Mouse (Mus musculus): ENCODE measurements around the gene Gm960. TPM values are rescaled to one million over a fixed set of nuclear protein-coding genes. Genes with fewer than 3 reads are reported as not detected.

Gm960 gene
- polyA plus RNA-seq, 1 experiment, result 5.4 TPM

DNA sequence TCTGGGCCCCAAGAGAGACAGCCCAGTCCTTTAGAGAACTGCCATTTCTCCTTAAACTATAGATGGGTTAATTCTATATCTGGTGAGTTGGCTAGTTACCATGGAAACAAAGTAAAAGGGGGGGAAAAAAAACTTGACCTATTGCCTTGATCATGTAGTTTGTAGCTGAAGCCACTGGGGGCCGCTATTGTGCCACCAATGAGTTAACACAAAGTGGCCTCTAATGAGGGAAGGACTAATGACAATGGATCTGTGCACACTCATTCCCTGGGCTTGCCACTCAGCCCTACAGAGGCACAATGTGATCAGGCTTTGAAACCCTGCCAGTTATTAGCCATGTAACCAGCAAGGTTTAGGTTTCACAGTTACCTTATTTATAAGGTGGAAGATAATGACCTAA, 69.6 kb downstream of the Gm960 start:
- WGBS, result 0% methylated on average over 1 of the region's 1 CpGs
- no peak overlapping the region for H3K27ac ChIP-seq (ENCODE audit: insufficient read depth, low read length)
- no peaks in the 10 kb centered on the region for H3K27me3 ChIP-seq (ENCODE audit: control insufficient read depth, insufficient read depth, low read length)
- peak; percentile 76 to 81 for DNase-seq
- H3K4me3 ChIP-seq (replicated peaks; ENCODE audit: insufficient read depth, low read depth, low read length), result no peak overlapping the region
- no peaks in the 10 kb centered on the region; the same call in 1 of the 2 replicates for H3K4me1 ChIP-seq (ENCODE audit: control insufficient read depth, insufficient read depth, low read length)
- TF ChIP-seq POLR2A (IDR thresholded peaks at IDR 0.05; ENCODE audit: borderline replicate concordance, insufficient read depth, low read length) (no peak), CTCF (IDR thresholded peaks at IDR 0.05; ENCODE audit: borderline replicate concordance, insufficient read depth, low read depth, low read length) (peak; percentile 82)

DNA sequence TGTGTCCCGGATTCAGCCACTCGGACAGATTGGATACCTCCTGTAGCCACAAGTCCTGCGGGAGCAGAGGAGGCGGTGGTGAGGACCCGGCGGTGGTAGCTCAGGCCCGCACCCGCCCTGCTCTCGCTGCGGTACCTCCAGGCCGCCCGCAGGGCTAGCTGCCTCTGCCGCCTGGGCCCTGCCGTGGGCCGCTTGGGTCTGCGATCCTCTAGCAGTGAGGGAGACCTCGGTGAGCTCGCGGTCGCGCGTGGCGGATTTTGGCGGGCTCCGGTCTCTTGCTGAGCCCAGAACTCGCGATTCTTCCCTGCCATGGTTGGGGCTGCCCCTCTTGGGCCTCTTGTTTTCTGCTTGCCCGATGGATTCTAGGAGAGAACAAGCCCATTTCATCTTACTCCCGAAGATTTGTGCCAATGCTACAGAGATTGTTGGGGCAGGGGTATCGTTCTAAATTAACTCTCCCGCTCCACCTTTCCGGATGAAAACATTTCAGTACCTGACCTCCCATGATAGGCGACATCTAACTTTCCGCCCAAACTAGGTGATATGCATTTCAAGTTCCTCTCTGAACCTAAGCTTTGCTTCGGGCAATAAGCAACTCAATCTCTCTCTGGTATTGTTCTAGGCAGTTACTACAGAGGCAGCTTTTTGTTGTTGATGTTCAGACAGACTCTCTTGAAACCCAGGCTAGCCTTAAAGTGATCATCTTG, 72.5 kb downstream of the Gm960 start:
- Histone ChIP-seq H3K27ac (ENCODE audit: insufficient read depth, low read length) (peak overlapping the region; percentile 13; the same call in 1 of the 2 replicates), H3K27me3 (ENCODE audit: control insufficient read depth, insufficient read depth, low read length) (no peaks in the 10 kb centered on the region), H3K4me3 (replicated peaks; ENCODE audit: insufficient read depth, low read depth, low read length) (peak overlapping the region; percentile 76), H3K4me1 (ENCODE audit: control insufficient read depth, insufficient read depth, low read length) (no peaks in the 10 kb centered on the region; the same call in 1 of the 2 replicates)
- no peak for DNase-seq
- TF ChIP-seq CTCF (IDR thresholded peaks at IDR 0.05; ENCODE audit: borderline replicate concordance, insufficient read depth, low read depth, low read length) (no peak), POLR2A (IDR thresholded peaks at IDR 0.05; ENCODE audit: borderline replicate concordance, insufficient read depth, low read length) (no peak)
- WGBS, result under 1% methylated on average over 35 of the region's 35 CpGs

- H3K4me1 ChIP-seq (ENCODE audit: control insufficient read depth, insufficient read depth, low read length), result no peaks in the 10 kb centered on the region; the same call in 1 of the 2 replicates
- H3K27ac ChIP-seq (ENCODE audit: insufficient read depth, low read length), result peak within 1 kb of the TSS; percentile 78
- DNase-seq, result peak; percentile 90 to 93
- H3K4me3 ChIP-seq (replicated peaks; ENCODE audit: insufficient read depth, low read depth, low read length), result peak within 1 kb of the TSS; percentile 76
- peak; percentile 90 for TF ChIP-seq POLR2A (IDR thresholded peaks at IDR 0.05; ENCODE audit: borderline replicate concordance, insufficient read depth, low read length)
- TF ChIP-seq CTCF (IDR thresholded peaks at IDR 0.05; ENCODE audit: borderline replicate concordance, insufficient read depth, low read depth, low read length), result no peak
- under 1% methylated on average over 64 of the region's 64 CpGs for WGBS
- H3K27me3 ChIP-seq (ENCODE audit: control insufficient read depth, insufficient read depth, low read length), result no peaks in the 10 kb centered on the region
Measured at GRCm38 (mm10) chr19:4625179-4625828, 73.2 kb downstream of the Gm960 start, which contains the start of gene Rce1. Gene Rce1 (minus strand): TSS chr19:4625641.

DNA sequence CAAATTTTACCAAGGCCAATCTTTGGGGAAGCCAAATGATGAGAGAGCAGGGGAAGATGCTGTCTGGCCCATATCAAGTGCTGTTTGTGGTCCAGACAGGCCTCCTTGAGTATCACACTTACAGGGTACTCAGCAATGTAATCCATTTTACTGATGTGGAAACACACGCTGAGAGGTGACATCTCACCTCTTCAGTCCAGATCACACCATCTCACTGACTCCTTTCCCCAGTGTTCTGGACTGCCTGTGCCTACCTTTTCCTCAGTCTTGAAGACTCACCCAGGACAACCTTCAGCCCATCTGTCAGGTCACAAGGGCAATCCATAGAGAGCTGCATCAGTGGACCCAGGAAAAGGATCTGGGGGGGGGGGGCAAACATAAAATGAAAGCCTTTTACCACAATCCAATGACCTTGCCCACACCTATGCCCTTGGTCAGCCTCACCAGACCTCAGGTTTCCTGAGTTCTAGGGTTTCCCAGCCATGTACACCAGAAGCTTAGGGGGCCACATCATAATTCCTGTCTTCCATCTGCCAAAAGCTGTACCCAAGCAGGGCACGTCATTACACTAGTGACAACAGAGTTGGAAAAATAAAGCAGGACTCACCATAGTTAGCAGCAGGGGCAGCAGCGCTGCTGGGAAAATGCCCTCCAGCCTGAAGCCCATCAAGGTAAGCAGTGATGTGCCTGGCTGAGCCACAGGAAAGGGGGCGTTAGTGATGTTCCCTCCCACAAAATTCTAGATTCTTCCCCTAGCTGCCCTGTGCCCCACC, 73.9 kb downstream of the Gm960 start:
- Histone ChIP-seq H3K4me3 (replicated peaks; ENCODE audit: insufficient read depth, low read depth, low read length) (peak overlapping the region; percentile 76), H3K4me1 (ENCODE audit: control insufficient read depth, insufficient read depth, low read length) (no peaks in the 10 kb centered on the region; the same call in 1 of the 2 replicates), H3K27me3 (ENCODE audit: control insufficient read depth, insufficient read depth, low read length) (no peaks in the 10 kb centered on the region), H3K27ac (ENCODE audit: insufficient read depth, low read length) (no peak overlapping the region)
- TF ChIP-seq POLR2A (IDR thresholded peaks at IDR 0.05; ENCODE audit: borderline replicate concordance, insufficient read depth, low read length), result no peak
- no peak for TF ChIP-seq CTCF (IDR thresholded peaks at IDR 0.05; ENCODE audit: borderline replicate concordance, insufficient read depth, low read depth, low read length)
- DNase-seq, result no peak
- WGBS, result 22% methylated on average over 4 of the region's 4 CpGs

GRCm38 (mm10) chr19:4624006-4624405, 74.5 kb downstream of the Gm960 start:
- TF ChIP-seq POLR2A (IDR thresholded peaks at IDR 0.05; ENCODE audit: borderline replicate concordance, insufficient read depth, low read length) (no peak), CTCF (IDR thresholded peaks at IDR 0.05; ENCODE audit: borderline replicate concordance, insufficient read depth, low read depth, low read length) (no peak)
- no peaks in the 10 kb centered on the region for H3K27me3 ChIP-seq (ENCODE audit: control insufficient read depth, insufficient read depth, low read length)
- WGBS, result 87% methylated on average over 12 of the region's 12 CpGs
- peak in 1 of 2 experiments; percentile 18 for DNase-seq
- H3K4me1 ChIP-seq (ENCODE audit: control insufficient read depth, insufficient read depth, low read length), result no peaks in the 10 kb centered on the region; the same call in 1 of the 2 replicates
- no peak overlapping the region for H3K27ac ChIP-seq (ENCODE audit: insufficient read depth, low read length)
- H3K4me3 ChIP-seq (replicated peaks; ENCODE audit: insufficient read depth, low read depth, low read length), result no peak overlapping the region

DNA sequence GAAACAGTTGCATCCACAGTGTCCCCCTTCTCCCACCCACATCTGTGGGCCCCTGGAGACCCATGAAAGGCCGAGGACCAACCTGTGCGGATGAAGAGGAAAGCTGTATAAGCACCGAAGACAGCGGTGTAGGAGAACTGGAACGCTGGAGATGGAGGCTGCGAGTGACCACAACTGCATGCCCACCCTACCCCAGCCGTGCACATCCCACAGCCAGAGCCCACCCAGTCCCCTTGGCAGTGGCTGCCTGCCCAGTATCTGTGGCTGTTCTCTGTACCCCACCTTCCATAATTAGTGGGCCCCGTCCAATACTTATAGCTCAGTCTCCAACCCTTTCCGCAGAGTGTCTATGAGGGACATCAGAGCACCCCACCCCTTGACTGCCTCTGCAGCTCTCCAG, 75.0 kb downstream of the Gm960 start:
- Histone ChIP-seq H3K27me3 (ENCODE audit: control insufficient read depth, insufficient read depth, low read length) (no peaks in the 10 kb centered on the region), H3K27ac (ENCODE audit: insufficient read depth, low read length) (no peak overlapping the region), H3K4me3 (replicated peaks; ENCODE audit: insufficient read depth, low read depth, low read length) (no peak overlapping the region), H3K4me1 (ENCODE audit: control insufficient read depth, insufficient read depth, low read length) (no peaks in the 10 kb centered on the region; the same call in 1 of the 2 replicates)
- WGBS, result 94% methylated on average over 9 of the region's 9 CpGs
- DNase-seq, result no peak
- TF ChIP-seq CTCF (IDR thresholded peaks at IDR 0.05; ENCODE audit: borderline replicate concordance, insufficient read depth, low read depth, low read length), result no peak
- TF ChIP-seq POLR2A (IDR thresholded peaks at IDR 0.05; ENCODE audit: borderline replicate concordance, insufficient read depth, low read length), result no peak

DNA sequence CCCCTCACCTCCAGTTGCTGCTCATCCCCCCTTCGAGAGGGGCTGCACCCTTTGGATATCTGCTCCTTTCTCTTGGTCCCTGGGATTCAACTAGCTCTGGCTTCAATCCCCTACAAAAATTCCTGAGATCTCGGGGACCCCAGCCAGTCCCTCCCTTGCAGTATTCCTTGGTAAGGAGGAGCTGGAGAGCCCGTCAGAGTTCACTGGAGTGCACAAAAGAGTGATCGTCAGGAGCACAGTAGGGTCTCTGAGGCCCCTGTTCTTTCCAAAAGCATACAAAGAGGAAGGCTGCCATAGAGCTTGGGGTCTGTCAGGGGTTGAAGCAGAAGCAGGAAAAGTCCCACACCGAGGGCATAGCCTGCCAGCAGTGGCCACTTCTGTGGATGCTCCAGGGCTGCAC, 75.7 kb downstream of the Gm960 start:
- 48% methylated on average over 5 of the region's 5 CpGs for WGBS
- Histone ChIP-seq H3K27ac (ENCODE audit: insufficient read depth, low read length) (no peak overlapping the region), H3K4me1 (ENCODE audit: control insufficient read depth, insufficient read depth, low read length) (no peaks in the 10 kb centered on the region; the same call in 1 of the 2 replicates), H3K4me3 (replicated peaks; ENCODE audit: insufficient read depth, low read depth, low read length) (no peak overlapping the region), H3K27me3 (ENCODE audit: control insufficient read depth, insufficient read depth, low read length) (no peaks in the 10 kb centered on the region)
- TF ChIP-seq POLR2A (IDR thresholded peaks at IDR 0.05; ENCODE audit: borderline replicate concordance, insufficient read depth, low read length) (no peak), CTCF (IDR thresholded peaks at IDR 0.05; ENCODE audit: borderline replicate concordance, insufficient read depth, low read depth, low read length) (no peak)
- DNase-seq, result no peak

All from cerebellum, adult 2 months (tissue).